Mouse (Mus musculus) cerebellum, postnatal 14 days (tissue): ENCODE results near the gene Lamc3.

Experiments
- DNase-seq, 2 experiments: peaks; one replicate each; pipeline ENCODE4 v3.0.0; 2021; ENCODE audit warnings: mixed read lengths in 2 of 2

Lamc3 gene

DNA sequence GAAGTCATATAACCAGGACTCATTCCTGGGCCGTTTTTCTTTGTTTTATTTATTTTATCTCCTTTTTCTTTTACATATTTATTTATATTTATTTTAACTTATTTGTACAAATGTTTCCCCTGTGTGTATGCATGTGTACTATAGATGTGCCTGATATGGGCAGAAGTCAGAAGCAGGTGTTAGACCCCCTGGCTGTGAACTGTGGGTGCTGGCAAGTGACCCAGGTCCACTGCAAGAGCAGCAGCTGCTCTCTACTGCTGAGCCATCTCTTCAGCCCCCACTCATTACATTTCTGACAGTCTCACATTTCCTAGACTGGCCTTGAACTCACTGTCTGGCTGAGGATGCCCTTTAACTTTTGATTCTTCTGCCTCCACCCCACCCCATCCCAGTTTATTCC, 51.2 kb downstream of the Lamc3 start:
- no peak for DNase-seq

DNA sequence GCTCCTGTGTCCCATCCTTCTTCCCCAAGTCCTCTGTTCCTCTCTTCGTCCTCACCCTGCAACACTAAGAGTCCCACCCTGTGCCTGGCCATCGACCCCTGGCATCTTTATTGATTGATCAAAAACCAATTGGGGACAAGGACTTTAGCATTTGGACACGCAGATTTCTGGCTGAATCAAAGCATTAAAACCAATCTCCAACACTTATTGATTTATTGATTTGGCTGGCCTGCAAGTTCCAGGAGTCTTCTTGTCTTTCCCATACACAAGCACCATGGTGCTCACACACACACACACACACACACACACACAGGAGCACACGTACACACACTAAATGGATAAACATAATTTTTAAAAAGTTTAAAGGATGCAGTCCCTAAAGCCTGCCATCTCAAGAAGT, 55.9 kb downstream of the Lamc3 start:
- no peak for DNase-seq

DNA sequence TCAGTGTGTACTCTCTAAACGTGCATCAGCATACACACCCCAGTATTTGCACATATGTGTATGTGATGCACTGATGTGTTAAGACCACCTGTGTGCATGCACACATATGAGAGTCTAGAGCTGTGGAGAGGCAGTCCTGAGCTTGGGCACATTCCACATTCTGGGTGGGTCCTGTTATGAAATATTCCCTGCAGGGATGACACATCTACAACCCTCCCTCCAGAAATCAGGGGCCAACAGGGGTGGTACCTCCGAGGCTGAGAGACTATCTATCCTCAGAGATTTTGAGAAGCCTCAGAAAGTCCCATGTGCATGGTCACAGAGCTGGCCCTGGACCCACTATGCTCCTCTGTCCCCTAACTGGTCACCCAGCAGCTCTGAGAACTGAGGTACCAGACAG, 58.5 kb downstream of the Lamc3 start:
- no peak for DNase-seq

DNA sequence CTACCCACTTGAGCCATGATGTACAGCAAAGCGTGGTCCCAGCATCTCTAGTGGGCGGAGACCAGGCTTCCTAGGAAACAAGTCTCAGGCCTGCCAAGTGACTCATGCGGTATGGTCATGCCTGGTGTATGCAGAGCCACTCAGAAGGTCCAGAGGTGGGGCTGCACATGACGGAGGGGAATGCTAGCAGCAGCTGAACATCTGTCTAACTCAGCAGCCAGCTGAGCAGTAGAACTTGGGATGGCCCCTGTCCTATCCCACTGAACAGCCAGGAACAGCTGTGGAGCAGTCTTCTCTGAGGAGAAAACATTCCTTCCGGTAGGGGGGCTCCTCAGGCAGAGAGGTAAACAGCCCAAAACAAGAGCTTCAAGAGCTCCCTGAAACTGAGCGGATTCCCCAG, 61.3 kb downstream of the Lamc3 start:
- DNase-seq: no peak

DNA sequence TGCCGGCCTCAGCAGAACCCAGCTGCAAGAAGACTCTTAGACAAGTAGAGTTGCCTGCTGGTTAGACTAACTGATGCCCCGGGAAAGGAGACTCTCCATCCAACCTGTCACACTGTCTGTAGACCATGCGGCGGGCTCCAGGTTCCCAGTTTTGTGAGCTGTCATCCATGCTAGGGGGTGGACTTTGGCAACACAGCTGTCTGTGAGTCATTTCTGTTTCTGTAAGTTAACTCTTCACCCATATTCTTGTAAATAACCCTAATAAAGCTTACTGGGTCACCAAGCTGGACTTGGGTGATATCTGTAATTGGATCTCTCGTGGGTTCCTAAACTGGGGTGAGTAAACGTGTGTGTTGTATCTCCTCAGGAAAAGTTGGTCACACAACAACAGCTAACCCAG, 61.7 kb downstream of the Lamc3 start:
- DNase-seq: no peak

DNA sequence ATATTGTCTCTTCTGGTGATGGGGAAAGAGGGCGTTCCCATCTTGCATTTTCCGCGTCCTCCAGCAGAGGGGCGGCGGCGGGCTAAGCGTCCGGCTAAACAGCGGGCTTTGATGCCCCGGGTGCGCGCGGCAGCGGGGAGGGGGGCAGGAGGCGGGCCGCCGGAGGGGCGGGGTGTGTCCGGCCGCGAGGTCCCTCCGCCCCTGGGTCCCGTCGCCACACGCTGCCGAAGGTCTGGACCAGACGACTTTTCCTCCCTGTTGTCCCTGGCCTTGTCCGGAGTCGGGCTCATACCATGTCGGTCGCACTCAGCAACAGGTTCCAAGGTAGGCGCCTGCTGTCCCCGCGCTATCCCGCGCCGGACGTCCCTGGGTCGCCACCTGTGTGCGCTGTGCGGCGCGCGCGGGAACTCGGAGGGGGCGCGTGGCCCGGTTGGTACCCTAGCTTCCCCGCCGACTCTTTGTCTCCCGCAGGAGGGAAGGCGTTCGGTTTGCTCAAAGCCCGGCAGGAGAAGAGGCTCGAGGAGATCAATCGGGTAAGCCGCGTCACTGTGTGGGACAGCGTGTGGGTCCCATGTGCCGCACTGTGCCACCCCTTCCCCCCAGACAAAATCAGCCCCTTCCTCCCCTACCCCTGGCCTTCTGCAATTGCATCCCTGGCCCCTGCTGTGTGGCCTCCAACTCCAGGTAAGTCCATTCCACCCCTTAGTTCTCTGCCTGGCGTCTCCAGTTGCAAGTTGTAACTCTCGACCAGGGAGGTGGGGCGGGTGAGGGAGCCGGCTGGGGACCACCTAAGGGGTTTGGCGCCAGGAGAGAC, 63.2 kb downstream of the Lamc3 start, which contains the start of gene Aif1l:
Gene Aif1l, plus strand, starts transcription at position 82 of the 814 bp plus-strand sequence.
- peak; percentile 33 to 49 for DNase-seq

DNA sequence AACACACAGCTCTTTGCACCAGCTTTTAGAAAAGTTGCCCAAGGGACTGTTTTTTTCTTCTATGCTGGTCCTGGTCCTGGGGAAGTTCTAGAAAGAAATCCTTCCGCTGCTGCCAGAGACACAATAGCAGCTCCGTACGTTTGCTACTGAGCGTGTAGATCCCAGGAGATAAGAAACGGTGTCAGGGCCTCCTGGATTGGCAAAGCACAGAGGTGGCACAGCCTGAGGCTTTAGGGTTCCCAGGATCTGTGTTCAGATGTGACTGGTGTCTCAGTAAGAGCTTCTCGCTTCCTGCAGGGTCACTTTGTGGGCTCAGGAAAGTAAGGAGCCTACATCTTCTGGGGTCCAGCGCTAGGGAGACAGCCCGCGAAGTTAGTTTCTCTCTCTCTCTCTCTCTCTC, 63.9 kb downstream of the Lamc3 start:
- no peak for DNase-seq

DNA sequence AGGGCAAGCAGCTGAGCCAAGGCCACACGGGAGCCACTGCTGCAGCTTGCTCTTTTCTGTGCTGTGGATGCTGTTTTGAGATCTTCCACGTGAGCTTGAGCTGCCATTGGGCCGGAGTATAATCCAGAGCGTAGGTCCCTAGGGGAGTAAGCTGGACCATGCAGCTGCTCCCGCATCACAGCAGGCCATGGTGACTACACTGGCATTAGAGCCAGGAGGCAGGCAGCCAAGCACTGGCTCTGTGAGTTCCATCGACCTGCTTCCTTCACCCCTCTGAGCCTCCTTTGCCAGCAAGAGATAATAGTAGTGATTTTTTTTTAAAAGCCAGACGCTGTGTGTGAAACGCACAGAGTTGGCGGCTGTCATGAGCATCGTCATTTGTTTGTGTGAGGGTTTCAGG, 65.1 kb downstream of the Lamc3 start:
- peak in 1 of 2 experiments; percentile 39 for DNase-seq

DNA sequence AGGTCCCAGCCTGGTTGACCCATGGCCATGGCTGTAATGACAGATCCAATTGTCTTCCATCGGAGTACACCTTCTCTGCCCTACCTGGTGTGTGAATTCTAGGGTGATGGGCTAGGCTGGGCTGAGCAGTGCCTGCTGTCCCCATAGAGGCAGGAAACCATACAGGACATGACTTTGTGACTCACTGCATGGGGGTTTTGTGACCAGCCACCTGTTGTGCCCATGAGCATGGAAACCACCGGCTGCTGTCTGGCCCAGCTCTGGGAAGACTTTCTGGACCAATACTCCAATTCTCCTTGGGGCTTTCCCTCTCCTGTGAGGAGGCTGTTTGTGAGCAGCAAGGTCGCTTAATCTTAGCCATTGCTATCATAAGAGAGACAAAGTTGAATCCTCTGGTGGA, 65.6 kb downstream of the Lamc3 start:
- DNase-seq: no peak

DNA sequence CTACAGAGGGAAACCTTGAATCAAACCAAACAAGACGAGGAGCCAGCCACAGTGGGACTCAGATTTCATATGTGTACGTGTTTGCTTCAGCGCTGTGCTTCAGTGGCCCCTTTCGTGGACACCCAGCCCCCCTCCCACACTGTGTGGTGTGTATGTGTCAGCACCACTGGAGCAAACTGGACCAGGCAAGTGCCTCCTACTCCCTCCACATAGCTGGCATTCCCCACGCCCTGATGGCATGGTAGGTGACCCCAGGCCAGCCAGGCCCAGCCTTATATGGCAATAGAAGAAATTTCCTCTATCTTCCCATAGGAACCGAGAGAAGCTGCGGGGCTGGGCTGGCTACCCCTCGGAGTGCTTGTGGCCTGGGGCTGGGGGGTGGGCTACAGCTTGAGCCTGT, 66.6 kb downstream of the Lamc3 start:
- no peak for DNase-seq

DNA sequence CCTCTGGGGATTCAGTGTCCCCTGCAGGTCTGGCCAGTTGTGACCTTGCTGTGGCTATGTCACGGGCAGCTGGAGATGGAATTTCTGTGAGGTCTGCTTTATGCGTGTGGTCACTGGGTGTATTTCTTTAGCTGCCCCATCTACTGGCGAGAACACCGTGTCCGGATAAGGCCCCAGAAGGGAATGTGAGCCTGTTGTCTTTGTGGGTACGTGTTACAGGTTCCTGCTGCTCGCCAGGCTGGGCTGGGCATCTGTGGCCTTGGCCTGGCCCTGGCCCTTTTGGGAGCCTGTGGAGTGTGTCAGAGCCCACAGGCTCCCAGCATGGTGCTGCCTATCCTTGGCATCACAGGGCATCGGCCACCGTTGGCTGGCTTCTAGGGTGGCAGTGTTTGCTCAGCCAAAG, 67.7 kb downstream of the Lamc3 start:
- DNase-seq: peak; percentile 31 to 45

DNA sequence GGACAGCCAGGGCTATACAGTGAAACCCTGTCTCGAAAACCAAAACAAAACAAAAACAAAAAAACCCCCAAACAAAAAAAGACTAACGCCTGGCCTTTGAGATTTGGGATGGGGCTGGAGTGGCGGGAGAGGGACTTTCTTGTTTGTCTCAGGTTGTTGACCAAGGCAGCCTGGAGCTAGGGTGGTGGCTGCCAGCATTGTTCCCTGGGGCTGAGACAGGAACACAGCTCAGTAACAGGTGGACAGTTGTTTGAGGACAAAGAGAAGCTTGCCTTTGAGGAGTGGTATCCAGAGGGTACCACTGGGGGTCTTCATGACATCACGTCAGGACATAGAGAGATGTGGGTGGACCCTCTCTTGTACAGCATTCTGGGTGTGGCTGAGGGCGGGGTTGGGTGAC, 68.6 kb downstream of the Lamc3 start:
- DNase-seq: no peak

DNA sequence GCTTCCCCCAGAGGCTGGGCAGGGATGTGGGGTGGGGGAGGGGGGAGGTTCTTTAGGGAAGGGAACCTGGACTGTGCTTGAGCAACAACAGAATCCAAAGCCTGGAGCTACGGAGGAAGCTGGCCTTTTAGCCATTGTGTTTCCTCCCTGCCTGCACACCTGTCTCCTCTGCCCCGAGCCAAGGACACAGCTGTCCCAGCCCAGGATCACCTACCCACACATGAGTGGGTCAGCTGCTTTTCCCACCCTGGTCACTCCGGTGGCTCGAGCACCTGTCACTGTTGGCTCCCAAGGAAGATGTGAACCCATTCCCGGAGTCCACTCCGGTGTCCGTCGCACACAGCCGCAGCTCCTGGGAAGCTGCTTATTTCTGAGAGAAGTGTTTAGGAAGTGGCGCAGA, 70.1 kb downstream of the Lamc3 start:
- DNase-seq: no peak

DNA sequence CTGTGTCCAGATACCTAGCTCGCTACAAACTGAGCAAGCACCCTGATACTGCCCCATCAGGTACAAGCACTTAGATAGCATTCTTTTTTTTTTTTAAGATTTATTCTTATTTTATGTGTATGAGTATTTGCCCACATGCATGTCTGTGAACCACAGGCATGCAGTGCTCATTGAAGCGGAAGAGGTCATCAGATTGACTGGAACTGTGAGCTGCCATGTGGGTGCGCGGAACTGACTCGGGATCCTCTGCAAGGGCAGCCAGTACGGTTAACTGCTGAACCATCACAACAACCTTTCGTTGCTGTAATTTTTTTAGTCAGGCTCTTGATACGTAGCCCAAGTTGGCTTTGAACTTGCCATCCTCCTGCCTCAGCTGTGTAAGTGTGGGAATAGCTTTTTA, 73.9 kb downstream of the Lamc3 start:
- no peak for DNase-seq

DNA sequence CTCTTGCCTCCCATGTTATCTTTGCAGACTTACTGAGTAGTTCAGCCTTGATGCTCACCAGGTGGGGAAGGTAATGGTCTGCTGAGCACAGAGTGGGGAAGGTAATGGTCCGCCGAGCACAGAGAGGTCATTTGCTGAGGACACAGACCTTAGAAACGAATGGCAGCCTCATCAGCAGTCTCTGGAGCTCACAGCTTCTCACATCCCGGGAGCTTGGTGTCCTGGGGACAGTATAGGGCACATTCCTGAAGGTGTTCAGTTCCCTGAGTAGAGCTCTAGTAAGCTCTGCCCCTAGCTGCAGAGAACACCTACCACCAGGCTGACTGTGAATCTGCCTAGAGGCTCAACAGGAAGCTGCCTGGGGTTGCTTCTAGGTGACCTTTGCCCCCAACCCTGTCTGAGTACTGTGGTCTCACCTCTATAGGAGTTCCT, 74.7 kb downstream of the Lamc3 start:
- no peak for DNase-seq

DNA sequence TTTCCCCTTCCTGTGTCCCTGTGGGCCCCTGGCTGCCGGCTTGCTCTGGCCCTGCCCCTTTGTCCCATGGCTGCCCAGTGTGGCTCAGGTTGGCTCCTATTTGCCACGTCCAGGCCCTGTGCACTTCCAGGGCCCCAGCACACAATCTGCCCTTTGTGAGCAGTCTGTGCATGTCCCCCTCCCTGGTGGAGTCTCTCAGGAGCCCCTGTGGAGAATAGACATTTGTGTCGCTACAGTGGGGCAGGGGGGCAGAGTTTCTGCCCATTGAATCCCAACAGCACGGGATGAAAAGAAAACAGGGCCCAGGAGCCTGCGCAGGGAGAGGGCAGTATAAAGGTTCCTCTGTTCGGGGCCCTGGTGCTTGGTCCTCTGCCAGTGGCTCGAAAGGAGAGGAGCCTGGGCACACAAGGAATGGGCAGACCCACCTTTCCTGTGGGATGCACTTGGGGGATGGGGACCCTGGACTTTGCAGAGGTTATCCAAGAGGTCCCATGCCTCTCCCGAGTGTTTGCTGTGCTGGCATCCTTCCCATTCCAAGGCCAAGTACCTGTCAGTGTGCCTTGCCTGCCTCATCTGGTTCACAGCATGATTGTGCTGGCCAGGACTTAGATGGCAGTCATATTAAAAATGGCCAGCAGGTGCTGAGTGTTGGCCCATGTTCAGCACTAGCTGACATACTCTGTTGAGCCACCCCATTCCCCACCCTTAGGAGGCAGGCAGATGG, 75.6 kb downstream of the Lamc3 start:
- DNase-seq: peak; percentile 71 to 78

DNA sequence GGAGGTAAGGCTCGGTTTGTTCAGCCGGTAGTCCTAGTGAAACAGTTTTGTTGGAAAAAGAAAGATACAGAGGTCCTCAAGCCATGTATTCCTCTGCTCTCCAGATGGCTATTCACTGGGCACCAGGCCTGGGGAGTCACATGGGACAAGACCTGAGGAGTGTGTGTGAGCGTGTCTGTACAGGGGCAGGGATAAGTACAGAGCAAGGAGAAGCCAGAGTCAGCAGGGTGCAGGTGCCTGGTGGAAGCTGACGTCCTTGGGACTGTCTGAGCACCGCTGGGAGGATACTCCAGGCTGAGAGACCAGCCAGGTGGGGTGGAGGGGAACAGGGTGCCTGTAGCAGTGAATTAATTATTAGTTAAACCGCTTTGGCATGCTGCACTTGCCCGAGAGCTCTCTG, 76.4 kb downstream of the Lamc3 start:
- DNase-seq: peak; percentile 56 to 69

DNA sequence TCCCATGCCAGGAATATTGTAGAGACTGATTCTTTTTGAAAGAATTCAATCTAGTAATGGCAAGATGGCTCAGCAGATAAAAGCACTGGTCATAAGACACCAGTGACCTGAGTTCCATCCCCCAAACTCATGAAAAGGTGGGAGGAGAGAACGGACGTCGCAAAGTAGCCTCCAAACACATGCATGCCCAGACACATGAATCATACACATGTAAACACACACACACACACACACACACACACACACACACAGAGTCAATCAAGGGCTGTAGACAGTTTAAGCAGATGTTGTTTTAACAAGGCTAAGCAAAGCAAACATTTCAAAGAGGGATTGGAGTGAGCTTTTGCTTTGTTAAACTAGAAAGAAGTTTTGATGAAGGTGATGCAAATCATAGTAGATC, 77.1 kb downstream of the Lamc3 start:
- DNase-seq: no peak

DNA sequence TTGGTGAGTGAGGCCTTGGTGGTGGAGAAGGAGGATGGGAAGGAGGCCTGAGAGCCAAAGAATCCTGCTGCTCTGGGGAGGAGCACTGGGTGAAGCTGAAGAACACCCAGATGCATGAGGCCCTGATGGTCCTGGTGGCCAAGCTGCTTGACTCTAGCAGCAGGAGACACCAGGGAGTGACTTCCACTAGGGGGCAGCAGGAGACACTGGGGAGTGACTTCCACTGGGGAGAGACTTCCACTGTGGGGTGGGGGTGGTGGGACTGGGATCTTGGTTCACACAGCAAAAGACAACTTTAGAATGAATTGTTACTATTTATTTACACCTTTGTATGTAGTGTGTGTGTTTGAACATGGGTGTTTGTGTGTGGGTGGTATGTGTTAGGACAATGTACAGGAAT, 78.0 kb downstream of the Lamc3 start:
- DNase-seq: peak in 1 of 2 experiments; percentile 60

DNA sequence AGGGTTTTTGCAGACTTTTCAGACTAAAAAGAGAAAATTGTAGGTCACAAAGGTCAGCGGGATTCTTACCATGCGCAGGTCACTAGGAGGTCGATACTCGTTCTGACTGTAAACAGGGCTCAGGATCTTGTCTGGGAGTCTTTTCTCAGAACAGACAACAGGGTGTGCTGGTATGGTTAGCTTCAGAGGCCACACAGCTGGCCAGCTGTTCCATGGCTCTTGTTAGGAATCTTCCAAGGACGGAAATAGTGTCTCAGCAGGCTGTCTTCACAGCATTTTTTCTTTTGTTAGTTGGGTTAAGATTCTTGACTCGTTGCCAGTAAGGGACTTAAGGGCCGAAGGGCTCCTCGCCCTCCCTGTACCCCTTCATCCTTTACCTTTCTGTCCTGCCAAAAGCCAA, 79.7 kb downstream of the Lamc3 start:
- DNase-seq: no peak

DNA sequence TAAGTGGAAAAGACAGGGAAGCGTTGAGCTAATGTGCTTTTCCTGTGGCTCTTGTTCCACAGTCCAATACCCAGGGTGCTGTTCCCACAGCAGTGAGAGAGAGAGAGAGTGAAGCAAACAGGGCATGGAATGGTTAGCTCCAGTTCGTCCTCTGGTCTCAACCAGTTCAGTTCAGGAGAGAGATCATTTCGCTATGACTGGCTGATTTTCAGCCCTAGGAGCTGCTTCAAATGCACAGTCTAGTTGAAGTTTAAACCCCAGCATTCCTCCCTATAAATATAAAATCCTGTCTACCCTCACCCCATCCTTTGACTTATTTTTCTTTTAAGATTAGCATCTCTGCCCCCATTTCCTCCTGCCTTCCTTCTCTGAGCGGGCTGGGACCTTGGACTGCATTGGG, 85.5 kb downstream of the Lamc3 start:
- DNase-seq: no peak

DNA sequence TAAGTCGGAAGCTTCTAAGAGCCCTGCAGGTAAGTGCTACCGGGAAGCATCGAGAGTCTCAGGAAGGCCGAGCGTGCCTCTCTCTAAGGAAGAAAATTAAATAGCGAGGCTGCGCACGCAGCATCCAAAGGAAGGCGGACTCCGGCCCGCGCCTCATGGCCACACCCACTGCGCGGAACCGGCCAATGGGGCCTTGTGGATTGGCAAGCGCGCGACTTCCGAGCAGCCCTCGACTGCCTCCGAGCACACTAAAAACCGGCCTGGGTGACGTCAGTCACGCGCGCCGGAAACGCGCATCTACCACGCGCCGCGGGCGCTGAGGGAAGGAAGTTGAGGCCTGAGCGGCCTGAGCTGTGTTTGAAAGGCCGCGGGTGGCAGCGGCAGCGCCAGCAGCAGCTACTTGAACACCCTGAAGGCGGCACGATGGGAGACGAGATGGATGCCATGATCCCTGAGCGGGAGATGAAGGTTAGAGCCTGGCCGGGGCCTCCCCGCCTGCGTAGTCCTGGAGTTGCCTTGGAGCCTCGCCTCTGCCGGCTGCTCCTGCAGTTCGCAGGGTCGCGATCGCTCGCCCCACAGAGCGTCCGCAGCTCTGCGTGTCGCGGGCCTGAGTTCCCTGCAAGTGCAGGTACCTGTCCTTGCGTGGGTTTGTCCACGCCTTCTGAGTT, 87.2 kb downstream of the Lamc3 start, which contains the start of gene Nup214:
Gene Nup214, plus strand, starts transcription at position 296 of the 668 bp plus-strand sequence.
- DNase-seq: peak; percentile 99 to 100

DNA sequence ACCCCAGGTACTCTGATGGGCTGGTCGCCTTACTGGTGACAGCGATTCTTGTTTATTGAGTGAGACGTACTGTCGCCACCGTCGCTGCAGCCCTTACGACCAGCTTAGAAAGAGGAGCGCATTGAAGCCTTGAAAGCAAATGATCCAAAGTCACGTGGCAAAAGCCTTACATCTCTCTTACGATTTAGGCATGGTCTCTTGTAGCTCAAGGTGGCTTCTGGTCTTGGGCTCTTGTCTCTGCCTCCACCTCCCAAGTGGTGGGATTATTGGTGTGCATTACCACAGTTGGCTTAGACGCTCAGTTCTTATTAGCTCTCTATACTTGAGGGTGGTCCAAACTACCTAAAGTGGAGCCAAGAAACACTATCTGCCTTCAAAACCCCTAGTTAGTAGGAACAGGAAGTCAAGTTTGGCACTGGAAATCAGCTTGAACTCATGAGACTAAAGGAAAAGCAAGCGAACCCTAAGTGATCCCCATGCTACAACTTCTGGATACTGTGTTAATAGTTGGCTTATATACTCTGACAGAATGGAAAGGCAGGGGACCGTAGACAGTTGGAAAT, 87.8 kb downstream of the Lamc3 start:
- no peak for DNase-seq
